Mouse (Mus musculus): ENCODE data around the gene Rnf213. TPM values are rescaled to one million over a fixed set of nuclear protein-coding genes. Genes with fewer than 3 reads are reported as not detected.

The Rnf213 gene
- polyA plus RNA-seq (2012; rRNA removed): 2.6 and 4.3 TPM in 2 replicates

GRCm38 (mm10) chr11:119392800-119393482 is at the start of gene Rnf213:
Rnf213 (plus strand) TSS chr11:119393100.

GRCm38 (mm10) chr11:119355443-119356385 is 37.2 kb upstream of the Rnf213 start, which contains the start of the genes Sgsh and Slc26a11:
Sgsh (minus strand) TSS chr11:119355536.
Slc26a11 (plus strand) TSS chr11:119355557.

GRCm38 (mm10) chr11:119490861-119491689 is 98.2 kb downstream of the Rnf213 start, which contains the start of gene Endov:
Endov (plus strand) TSS chr11:119491347.

Other genes starting within 250 kb of the Rnf213 start
- gene Tbc1d16, start 164.6 kb upstream of the Rnf213 start, polyA plus RNA-seq (2012; rRNA removed): 3.9 and 4.4 TPM in 2 replicates
- gene Ccdc40, start 164.5 kb upstream of the Rnf213 start, polyA plus RNA-seq (2012; rRNA removed): 0.10 and 0.18 TPM in 2 replicates
- 59.8 and 68.5 TPM in 2 replicates for gene Gaa, start 125.2 kb upstream of the Rnf213 start, polyA plus RNA-seq (2012; rRNA removed)
- gene Eif4a3, start 93.0 kb upstream of the Rnf213 start, polyA plus RNA-seq (2012; rRNA removed): 19.2 and 24.3 TPM in 2 replicates
- gene Card14, start 85.3 kb upstream of the Rnf213 start, polyA plus RNA-seq (2012; rRNA removed): 1.2 TPM in 2 replicates
- 11.9 and 12.6 TPM in 2 replicates for gene Sgsh, start 37.6 kb upstream of the Rnf213 start, polyA plus RNA-seq (2012; rRNA removed)
- gene Slc26a11, start 37.5 kb upstream of the Rnf213 start, polyA plus RNA-seq (2012; rRNA removed): 8.5 and 9.5 TPM in 2 replicates
- gene Endov, start 98.2 kb downstream of the Rnf213 start, polyA plus RNA-seq (2012; rRNA removed): 8.5 and 8.6 TPM in 2 replicates
- 0.51 and 0.67 TPM in 2 replicates for gene Nptx1, start 154.7 kb downstream of the Rnf213 start, polyA plus RNA-seq (2012; rRNA removed)
- gene Rptor, start 209.8 kb downstream of the Rnf213 start, polyA plus RNA-seq (2012; rRNA removed): 10.3 and 10.9 TPM in 2 replicates